Comparison of ENCODE assay signal across 15 mouse cellular contexts in the genomic region with DNA sequence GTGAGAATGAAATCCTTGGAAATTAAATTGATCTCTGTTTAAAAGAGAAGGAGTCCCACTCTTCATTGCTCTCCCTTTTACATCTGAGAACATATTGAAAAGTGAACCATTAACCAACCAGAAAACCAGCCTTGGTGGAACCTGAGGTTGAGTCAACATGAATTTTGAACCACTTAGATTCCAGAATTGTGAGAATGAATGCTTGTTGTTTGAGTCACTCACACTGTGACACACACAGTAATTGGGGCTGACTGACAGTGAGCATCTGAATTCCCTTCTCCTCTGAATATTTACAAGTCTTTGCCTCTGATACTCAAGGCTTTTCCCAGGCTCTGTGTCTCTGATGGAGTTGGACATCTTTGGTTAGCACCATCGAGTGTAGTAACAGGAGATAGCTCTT.
"Had no signal": no experiment of that assay in that cellular context is flagged by ENCODE, and none has a peak within 500 bp of the region (broad histone marks: within the 10 kb centered on the region; RNA-seq: fewer than 3 reads in every experiment).

No protein-coding gene starts in this region.

- DNase-seq: retina, postnatal 1 day; right cerebral cortex, adult 18-20 months; right cerebral cortex, postnatal 14 days; right cerebral cortex, postnatal 25 days; right cerebral cortex, postnatal 4 days; spleen, adult 18-20 months; thymus, adult 18-20 months; thymus, adult 2 months; thymus, postnatal 14 days; thymus, postnatal 25 days; thymus, postnatal 36 days; thymus, postnatal 4 days had no signal

- H3K27me3 ChIP-seq: neural tube, embryonic 13.5 days; neural tube, embryonic 15.5 days; stomach, embryonic 15.5 days had no signal
